Mouse (Mus musculus) heart, adult 18-20 months (tissue): ENCODE measurements around the gene Islr2. TPM values are rescaled to one million over a fixed set of nuclear protein-coding genes. Genes with fewer than 3 reads are reported as not detected.

Source experiments
- DNase-seq, 2 experiments: peaks; one replicate each; pipeline ENCODE4 v3.0.0; 2021 to 2022; ENCODE audit warnings: mixed read lengths in 1 of 2
- total RNA-seq, 2 experiments: library from RNA; stranded (reverse); gene quantifications; 2 replicates each; pipeline ENCODE4 v1.2.3; 2021

The Islr2 gene
- total RNA-seq, 2 experiments from 2014 or later: 0.42 to 1.7 TPM

DNA sequence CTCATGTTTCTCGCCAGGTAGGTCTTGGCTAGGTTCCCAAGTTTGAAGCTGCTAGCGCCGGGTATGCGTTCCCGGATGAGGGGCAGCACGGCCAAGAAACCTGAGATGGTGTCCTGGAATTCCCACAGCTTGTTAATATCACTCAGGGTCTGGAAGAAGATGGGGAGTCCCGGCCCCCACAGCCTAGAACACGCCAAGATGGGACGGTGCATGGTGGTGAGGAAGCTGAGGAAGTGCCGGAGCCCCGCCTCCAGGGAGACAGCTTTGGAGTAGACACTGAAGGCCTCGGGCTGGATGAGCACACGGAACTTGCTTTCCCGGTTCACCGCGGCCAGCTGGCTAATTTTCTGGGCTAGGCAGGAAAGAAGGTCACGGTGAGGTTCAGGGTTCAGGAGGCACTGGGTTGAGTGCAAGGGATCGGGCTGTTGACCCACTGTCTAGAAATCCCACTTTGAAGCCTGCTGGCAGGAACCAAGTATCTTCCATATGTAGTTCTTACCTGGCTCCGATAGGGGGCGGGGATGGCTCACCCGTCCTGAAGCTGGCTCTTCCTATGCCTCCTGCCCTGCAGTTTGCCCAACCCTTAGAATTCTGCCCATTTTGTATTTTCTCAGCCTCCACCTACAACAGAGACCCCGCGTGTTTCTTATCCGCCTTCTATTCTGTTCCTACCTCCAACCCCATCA lies 16.2 kb upstream of the Islr2 start:
- peak in 1 of 2 experiments; percentile 47 for DNase-seq

DNA sequence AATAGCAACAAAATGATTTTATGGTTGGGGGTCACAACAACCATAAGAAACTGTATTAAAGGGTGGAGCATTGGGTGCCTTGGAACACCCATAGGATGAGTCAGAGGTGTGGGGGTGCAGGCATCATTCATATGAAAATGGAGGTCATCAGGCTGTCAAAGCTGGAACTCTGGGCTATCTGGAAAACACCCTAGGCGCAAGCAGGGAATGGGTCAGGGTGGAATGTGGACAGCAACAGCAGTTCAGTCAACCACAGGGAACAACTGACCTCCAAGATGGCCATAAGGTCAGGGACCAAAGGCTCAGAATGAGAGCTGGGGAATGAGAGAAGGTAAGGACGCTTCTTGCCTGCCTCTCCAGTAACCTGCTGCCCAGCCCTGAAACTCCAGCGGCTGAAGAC lies 14.4 kb upstream of the Islr2 start:
- DNase-seq: no peak

DNA sequence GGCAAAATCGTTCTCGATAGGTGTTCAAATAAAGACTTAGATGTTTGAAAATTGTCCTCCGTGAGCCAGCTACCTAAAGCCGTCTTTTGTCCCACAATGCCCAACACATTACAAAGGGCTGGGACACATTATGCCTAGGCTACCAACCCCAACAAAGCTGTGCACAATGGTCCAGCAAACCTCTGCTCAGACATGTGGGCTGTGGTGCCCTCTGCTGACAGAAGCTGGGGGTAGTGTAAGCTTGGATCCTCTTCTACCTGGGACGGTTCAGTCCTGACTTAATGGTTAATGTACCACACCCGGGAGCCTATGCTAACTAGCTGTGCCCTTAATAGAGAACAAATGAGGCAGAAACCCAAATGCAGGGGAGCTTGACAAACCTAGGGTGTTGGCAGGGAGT lies 12.3 kb upstream of the Islr2 start:
- no peak for DNase-seq

DNA sequence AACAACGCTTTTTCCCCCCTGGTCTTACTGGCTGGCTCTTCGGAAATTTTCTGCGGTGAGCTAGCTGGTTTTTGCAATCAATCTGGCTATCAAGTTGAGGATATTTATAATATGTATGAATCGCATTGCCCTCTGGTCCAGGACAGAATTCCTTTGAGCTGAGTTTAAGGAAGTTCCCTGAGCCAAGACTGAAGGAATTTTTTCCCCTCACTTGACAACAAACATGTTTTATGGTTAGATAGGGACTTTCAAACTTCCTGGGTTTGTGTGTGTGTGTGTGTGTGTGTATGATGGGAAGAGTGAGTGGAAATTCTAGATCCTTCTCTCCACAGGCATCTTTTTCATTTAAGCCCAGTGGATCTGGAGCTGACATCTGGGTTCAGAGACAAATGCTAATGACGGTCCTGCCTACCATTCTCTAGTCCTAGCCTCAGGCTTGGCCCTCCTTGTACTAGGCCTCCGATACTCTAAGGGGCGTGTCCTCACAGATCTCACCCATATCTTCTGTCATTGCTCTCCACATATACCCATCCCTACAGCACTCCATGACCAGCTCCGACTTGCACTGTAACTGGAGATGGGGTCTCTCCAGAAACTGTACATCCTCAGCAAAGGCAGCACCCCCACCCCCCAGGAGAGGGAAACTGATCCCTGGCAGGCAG lies 10.5 kb upstream of the Islr2 start:
- peak in 1 of 2 experiments; percentile 54 for DNase-seq

DNA sequence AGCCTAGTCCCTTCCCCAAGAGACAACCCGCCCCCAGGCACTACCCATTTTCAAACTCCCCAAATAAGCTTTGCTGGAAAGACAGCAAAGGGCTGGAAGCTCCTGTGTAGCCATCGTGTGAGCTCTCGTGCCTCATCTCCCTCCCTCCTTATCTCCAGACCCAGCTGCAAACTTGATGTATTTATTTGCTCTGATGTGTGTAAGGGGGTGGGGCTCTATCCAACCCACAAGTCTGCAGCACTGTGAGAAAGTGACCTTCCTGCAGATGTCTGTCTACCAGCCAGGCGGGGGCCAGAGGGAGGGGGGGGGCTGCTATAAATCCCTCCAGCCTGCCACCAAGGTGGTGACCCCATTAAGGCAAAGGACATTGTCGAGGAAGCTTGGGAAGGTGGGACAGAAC lies 9.7 kb upstream of the Islr2 start:
- DNase-seq: no peak

DNA sequence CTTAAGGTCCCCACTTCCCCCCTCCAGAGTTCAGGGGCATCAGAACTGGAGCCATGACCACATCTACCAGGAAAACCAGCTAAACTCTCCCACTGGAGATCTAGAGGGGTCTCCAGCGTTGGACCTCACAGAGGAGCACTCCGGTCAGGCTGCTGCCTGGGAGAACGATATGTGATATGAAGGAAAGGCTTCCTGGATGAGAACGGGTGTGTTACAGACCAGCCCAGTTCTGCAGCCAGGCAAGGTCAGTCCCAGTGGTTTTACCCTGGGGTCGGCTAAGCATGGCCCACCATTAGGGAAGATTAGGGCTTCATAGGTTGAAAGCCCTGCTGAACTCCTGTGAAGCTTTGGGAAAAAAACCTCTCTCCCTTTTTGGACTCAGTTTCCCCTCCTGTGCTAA lies 9.3 kb upstream of the Islr2 start:
- DNase-seq: no peak

DNA sequence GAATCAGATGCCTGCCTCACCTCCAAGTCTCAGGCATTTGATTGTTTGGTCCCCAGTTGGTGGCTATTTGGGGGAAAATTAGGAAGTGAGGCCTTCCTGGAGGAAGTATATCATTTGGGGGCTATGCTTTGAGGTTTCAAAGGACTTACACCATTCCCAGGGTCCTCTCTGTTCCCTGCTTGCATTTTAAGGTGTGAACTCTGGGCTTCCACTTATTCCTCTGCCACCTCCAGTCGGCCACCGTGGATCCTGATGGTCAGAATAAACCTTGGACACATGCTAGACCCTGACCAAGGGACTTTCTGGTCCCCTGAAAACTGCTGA lies 6.1 kb upstream of the Islr2 start:
- no peak for DNase-seq

DNA sequence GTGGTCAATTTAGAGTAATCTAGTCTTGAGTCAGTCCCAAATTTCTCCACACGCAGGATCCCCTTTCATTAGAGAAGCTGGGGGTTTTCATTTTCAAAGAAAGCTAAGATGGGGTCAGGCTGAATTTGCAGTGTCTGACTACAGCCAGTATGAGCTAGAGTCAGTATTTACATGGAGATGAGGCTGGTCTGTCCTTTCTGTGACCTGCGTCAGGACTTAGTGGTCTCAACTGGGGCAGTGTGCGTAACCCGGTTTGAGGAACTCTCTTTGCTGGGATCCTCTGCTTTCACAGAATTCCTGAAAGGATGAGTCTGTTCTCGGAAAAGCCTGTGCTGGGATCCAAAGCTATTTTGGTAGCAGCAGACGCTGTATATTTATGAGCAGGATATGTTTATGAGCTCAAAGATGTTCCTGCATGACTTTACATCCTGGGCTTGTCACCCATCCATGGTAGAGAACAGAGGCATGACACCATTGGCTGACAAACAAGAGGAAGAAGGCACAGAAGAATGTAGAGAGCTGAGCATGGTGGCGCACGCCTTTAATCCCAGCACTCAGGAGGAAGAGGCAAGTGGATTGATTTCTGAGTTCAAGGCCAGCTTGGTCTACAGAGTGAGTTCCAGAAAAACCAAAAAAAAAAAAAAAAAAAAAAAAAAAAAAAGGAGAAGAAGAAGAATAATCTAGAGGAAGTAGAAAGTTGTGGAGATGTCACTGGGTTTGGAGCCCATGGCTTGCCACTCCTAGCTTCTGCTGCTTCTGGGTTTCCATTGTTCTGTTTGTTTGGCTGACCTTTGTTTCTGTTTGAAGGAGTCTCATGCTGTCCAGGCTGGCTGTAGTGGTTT lies 5.6 kb upstream of the Islr2 start:
- DNase-seq: no peak

DNA sequence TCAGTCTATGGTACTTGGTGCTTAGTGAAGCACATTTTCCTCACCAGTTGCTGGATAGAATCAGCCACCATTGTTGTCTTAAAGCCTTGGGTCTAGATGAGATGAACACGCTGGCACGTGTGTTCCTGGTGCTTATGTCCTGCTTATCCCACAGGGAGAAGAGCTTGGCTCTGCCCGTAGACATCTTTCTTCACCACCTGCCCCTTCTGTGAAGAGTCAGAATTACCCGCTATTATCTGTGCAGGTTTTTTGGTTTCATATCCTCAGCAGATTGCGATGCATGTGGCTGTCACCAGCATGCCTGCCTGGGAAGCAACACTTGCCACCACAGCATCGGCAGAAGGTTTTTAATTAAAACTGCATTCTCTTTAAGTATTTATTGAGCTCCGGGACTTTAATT lies 1.9 kb upstream of the Islr2 start:
- DNase-seq: no peak

DNA sequence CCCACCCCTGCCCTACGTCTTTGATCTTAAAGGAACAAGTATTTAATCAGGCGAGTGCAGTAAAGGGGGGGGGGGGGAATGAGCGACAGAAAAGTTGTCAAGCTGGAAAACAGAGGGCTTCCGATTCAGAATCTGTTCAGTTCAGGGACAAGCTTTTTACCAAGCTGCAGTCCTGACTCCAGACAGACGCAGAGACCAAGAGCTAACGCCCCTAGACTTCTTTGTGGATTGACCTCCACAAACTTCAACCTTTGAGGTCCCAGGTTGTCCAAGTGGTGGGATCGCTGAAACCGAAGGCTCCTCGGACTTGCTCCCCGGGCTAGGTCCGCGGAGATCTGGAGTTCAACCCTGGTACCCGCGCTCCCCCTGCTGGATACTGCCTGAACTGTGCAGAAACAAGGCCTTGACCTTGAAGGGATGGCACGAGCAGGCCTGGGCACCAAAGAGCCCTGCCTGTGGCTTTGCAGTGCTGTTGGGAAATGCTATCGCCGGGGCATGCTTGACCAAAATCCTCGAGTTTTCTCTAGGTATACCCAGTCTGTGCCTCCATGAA lies 405 bp upstream of the Islr2 start:
- peak; percentile 92 to 99 for DNase-seq

DNA sequence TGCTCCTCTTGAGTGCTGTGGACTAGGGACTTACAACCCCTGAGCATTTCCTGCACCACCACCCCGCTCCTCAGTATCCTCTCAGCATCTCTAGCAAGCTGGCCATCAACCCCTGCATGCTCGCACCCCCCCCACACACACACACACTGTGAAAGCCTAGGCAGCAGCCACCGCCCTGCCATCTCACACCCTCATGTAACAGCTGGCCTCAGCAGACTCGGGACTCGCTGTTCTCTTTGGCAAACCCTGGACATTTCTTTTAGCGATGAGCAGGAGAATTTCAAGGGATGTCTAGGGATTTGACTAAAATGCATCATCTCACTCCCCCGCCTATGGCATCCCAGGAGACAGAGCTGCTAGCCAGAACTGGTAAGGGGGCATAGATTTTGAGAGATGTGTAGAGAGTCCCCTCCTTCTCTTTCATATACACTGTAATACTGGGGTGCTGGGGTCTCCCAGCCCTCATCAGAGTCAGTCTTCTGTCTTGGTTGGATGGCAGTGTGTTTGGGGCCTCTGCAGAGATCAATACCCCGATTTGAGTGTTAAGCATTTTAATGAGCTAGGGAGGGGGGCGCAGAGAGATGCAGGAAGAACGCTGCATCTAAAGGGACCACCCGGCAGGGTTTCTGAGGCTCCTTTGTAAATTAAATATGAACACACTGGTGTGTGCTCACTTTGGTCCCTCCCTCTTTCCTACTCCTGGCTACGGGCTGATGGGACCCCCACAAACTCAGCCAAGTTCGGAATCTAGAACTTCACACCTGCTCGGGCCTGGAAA lies 1.3 kb downstream of the Islr2 start:
- no peak for DNase-seq

DNA sequence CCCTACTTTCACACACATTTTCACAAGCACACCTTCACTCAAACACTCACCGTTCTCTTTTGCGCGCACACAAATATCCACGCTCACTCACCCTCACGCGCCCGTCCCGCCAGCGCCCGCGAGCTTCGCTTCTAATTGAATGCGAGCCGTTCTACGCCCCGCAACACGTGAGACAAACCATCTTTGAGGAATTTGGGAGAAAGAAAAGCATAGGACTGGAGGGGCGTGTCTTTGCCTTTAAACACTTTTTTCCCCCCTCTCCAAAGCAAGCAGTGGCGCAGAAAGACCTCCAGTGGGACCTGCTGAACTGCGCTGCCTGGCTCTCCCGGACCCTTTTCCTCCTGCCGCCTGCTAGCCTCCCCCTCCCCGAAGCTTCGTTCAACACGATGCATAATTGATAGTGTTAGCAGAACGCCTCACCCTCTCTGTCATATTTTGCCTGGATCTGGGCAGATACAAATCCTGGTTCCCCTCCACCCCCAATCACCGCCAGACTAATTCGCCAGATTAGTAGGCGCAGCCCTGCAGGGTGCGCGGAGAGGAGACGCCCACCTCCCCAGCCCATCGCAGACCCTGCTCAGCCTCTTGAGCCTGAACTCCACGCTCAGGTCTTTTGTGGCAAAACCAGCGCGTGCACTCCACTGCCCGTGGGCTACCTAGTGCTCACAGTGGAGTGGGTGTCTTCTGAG lies 2.1 kb downstream of the Islr2 start:
- no peak for DNase-seq

DNA sequence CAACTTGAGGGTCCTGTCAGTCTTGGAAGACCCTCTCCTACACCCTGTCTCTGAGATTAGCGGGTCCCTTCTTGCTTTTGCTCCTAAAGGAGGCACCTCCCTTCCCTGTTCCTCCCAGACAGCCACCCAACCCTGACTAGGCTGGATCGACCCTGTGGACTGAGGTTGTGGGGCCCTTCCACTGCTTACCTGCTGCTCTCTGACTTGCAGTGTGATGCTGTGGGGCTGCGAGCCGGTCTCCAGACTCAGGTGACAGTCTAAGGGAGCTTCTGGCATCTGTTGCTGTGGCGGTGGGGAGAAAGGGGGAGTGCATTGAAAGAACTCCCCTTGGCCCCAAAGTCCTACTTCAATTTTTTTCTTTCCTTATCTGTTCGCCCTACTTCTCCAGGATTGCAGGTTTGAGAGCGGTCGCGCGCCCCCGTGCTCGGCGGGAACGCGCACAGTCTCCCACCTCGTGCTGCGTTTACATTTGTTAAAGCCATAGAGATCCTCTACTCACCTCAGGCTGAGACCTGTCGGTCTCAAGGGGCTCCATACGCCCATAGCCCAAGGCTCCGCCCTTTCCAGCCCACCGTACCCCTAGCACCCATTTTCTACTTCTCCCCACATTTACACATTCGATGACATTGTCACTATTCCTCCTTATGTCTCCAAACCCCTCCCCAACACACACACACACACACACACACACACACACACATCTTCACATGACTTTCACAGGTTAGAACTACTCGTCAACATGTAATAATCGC lies 2.9 kb downstream of the Islr2 start:
- no peak for DNase-seq

DNA sequence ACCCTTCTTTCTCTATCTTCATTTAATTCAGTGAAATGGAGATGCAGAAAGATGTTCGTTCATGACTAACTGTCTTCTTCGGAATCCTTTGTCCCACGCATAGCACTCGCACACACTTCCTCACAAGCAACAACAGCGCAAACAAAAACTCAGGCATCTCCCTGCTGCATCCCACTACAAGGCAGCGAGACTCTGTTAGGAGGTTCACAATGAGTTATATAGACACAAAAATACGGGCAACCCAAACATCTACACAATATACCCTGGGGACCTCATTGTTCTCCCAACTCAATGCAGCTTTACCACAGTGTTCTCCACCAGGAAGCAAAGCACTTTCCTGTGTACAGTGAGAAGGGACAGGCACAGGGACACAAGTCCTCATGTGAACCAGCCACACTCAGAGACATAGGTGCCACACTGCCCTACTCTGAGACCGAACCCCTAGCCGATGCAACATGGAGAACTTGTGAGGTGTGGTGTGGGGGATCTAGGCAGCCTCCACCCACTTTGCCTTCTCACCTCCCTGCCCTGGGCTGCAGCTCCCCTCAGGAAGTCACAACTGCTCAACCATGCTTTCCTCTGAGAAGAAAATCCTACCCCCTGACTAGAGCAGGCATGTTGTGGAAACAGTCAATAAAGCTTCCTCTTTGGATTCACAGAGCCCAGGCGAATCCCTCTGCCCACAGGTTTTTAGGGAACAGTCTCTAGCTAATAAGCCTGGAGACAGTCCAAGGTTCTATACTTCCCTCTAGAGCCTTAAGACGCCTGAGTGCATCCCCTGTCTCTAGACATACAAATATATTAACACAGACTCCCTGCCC lies 3.6 kb downstream of the Islr2 start:
- DNase-seq: no peak

DNA sequence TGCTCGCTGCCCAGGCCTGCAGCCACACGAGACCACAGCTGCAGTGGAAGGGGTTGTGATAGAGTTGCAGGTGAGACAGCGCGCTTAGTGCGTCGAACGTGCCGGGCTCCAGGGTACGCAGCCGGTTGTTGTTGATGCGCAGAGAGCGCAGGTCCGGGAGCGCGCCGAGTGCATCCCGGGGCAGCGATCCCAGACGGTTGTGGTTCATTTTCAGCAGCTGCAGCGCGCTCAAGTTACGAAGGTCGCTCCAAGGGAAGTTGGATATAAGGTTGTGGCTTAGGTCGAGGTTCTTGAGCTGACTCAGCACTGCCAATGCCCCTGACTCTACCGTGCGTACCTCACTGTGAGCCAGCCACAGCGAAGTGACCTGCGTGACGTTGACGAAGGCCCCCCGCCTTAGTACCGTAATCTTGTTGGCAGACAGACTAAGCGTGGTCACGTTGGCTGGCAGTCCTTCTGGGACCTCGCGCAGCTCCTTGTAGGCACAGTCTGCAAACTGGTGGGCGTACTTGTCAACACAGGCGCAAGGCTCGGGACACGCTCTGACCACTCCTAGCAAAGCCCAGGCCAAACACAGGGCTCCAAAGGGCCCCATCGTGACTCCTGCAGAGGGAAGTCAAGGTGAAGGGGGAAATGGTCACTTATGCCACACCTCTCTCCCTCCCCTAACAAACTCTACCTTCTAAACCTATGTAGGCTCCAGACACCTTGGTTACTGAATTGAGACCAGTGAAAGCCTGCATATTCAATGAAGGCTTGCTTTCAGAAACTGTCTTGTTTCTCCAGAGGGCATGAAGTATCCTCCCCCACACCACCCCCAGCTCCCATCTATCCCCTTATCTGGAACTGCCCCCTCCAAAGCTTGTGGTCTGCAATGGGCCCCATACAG lies 4.5 kb downstream of the Islr2 start:
- DNase-seq: no peak

DNA sequence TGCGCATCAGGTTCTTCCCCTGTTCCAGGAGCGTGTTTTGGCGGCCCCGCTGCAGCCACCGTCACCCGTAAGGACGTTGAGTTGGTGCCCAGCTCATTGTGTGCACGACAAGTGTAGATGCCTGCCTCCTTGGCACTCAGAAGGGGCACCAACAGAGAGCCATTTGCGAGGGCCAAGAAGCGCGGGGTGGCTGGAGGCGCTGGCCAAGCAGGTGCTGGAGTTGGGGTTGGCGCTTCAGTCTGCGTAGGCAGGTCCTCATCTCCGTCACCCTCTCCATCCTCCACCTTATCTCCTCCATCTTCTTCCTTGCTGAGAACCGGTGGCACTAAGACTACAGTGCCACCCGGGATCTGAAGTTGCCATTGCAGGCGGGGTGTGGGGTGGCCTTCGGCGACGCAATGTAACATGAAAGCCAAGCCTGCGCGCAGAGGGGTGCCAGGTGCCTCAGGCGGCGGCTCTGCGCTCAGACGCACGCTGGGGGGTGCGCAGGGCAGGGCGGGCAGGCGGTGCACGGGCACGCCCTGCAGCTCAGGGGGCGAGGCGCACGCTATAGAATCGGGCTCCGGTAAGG lies 5.2 kb downstream of the Islr2 start:
- DNase-seq: no peak

DNA sequence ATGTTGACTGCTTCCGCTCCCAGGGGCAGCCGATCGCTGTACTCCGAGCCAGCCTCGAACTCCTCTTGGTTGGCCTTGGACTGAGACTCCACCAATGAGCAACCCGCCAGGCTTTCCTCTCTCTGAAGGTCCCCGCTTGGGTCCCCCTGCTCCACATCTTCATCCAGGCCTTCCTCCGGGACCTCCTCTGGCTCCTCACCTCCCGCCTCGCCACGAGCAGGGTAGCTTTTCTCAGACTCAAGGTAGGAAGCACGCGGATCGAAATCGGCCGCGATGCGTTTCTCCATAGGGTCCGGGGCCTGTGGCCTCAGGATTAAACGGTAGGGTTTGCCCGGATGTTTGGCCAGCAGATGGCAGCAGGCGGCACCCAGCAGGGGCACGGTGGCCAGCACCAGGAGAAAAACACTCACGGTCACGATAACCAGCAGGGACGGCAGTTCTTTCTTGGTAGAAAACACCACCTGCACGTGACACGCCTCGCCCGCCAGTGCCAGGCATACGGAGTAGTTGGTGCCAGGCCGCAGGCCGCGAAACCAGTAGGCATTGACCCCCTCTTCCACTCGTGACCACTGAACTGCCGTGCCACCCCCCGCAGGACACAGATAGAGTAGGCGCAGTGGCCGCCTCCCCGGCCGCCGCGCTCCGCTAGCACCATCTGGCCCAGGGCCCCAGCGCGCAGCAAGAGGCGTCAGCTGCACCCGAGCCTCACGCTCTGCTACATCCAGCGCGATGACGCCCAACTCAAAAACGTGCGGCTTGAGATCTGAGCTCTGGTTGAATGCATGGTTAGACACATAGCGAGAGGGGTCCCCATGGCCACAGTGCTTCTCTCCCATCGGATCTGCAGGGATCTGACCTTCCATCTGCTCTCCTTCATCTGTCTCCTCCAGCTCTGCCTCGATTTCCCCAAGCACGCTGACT lies 6.1 kb downstream of the Islr2 start:
- peak; percentile 44 to 71 for DNase-seq
